Mouse (Mus musculus): Measurements from ENCODE around the gene Adh5. TPM values are rescaled to one million over a fixed set of nuclear protein-coding genes. Genes with fewer than 3 reads are reported as not detected.

Adh5 gene
- total RNA-seq, 2 experiments from 2014 or later: 54.9 to 58.3 TPM

DNA sequence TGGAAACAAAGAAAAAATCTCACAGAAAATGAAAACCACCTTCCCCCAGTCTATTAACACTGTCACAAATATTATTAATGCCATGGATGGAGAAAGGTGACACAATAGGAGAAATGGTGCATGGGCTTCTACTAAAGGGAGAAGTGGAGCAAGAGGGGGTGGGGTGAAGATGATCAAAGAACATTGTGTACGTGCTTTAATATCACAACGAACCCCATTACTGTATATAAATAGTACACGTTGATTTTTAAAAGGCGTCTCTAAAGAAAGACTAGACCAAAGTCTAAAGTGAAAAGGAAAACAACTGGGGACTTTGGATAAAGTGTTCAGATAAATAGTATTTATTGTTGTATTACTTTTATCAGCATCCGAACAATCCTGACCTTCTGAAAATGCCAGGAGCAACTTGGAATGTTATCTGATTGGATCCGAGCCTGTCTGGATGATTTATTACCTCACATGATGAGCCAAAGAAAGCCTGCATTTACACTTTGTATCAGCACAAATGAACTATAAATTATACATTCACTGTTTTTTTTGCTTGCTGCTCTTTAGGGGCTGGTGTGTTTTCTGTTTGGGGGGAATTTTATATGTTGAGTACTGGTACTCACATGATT is 12.4 kb upstream of the Adh5 start:
- intact Hi-C loops (cut with DNase I): loop anchor here (5.0 kb wide), 1 partner anchor 208 kb away; no protein-coding TSS in a partner anchor
- no peak for TF ChIP-seq CTCF (IDR thresholded peaks at IDR 0.05)
- no peak overlapping the region for H3K4me3 ChIP-seq
- H3K27ac ChIP-seq: no peak overlapping the region
- no peak for DNase-seq (ENCODE audit: extremely low spot score in 1 of 2, low spot score in 2 of 2)

DNA sequence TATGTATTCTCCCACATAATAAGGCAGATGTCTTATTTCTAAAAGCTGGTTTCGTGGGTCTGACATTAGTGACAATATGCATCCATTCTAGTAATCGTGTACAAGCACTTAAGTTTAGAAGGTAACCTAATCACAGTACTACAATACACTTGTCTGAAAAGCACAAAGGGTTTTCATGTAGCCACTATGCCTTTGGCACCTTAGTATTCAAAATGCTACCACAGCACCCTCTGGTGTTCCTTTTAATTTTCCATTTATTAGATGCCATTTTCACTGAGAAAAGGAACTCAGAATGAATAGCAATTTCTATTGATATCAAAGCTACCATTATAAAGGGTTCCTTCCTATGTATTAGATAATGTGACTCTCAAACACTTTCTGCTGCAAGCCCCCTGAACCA is 11.1 kb upstream of the Adh5 start:
- Histone ChIP-seq H3K27ac (no peak overlapping the region), H3K4me3 (no peak overlapping the region)
- no peak for DNase-seq (ENCODE audit: extremely low spot score in 1 of 2, low spot score in 2 of 2)
- peak; percentile 64 for TF ChIP-seq CTCF (IDR thresholded peaks at IDR 0.05)
- intact Hi-C loops (cut with DNase I): loop anchor here (1.0 to 5.0 kb wide), 3 partner anchors 210 to 654 kb away; no protein-coding TSS in a partner anchor

GRCm38 (mm10) chr3:138438716-138439115 is 4.2 kb upstream of the Adh5 start:
- intact Hi-C loops (cut with DNase I): no loop called here
- H3K27ac ChIP-seq: no peak overlapping the region
- DNase-seq (ENCODE audit: extremely low spot score in 1 of 2, low spot score in 2 of 2): no peak
- no peak for TF ChIP-seq CTCF (IDR thresholded peaks at IDR 0.05)
- no peak overlapping the region for H3K4me3 ChIP-seq

GRCm38 (mm10) chr3:138442203-138442602 is 690 bp upstream of the Adh5 start:
- no peak for DNase-seq (ENCODE audit: extremely low spot score in 1 of 2, low spot score in 2 of 2)
- Histone ChIP-seq H3K27ac (peak overlapping the region; percentile 21; the same call in 1 of the 2 replicates), H3K4me3 (peak overlapping the region; percentile 83)
- intact Hi-C loops (cut with DNase I): loop anchor here (5.0 kb wide), 2 partner anchors 580 to 765 kb away; partner anchors contain the start of genes H2afz and Stpg2
- no peak for TF ChIP-seq CTCF (IDR thresholded peaks at IDR 0.05)

GRCm38 (mm10) chr3:138443465-138443771 is 525 bp downstream of the Adh5 start:
- H3K27ac ChIP-seq: peak overlapping the region; percentile 85
- intact Hi-C loops (cut with DNase I): loop anchor here (1.0 to 5.0 kb wide), 3 partner anchors 46 to 764 kb away; partner anchors contain the start of genes H2afz, Metap1 and Stpg2
- TF ChIP-seq CTCF (IDR thresholded peaks at IDR 0.05): no peak
- peak overlapping the region; percentile 83 for H3K4me3 ChIP-seq
- no peak for DNase-seq (ENCODE audit: extremely low spot score in 1 of 2, low spot score in 2 of 2)

- TF ChIP-seq CTCF (IDR thresholded peaks at IDR 0.05): no peak
- Histone ChIP-seq H3K27ac (no peak overlapping the region), H3K4me3 (no peak overlapping the region)
- intact Hi-C loops (cut with DNase I): no loop called here
- DNase-seq (ENCODE audit: extremely low spot score in 1 of 2, low spot score in 2 of 2): no peak
These were observed 5.4 kb downstream of the Adh5 start for GRCm38 (mm10) chr3:138448077-138448860.

- DNase-seq (ENCODE audit: extremely low spot score in 1 of 2, low spot score in 2 of 2): no peak
- no peak overlapping the region for H3K27ac ChIP-seq
- intact Hi-C loops (cut with DNase I): no loop called here
- no peak for TF ChIP-seq CTCF (IDR thresholded peaks at IDR 0.05)
- H3K4me3 ChIP-seq: no peak overlapping the region
These were observed 9.3 kb downstream of the Adh5 start for GRCm38 (mm10) chr3:138452169-138452568.

DNA sequence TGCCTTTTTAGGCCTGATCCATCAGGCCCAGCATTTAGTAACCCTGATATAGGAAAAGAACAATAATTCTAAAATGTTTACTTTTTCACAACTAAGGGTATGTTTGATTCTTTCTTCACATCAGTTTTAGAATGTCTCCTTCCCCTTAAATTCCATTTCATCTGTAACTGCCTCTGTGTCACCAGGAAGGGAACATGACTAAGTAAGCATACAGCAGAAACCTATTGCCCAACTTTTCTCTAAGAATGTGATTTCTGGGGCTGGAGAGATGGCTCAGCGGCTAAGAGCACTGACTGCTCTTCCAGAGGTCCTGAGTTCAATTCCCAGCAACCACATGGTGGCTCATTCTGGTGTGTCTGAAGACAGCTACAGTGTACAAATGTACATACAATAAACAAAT is 11.3 kb downstream of the Adh5 start:
- no peak for TF ChIP-seq CTCF (IDR thresholded peaks at IDR 0.05)
- no peak for DNase-seq (ENCODE audit: extremely low spot score in 1 of 2, low spot score in 2 of 2)
- no peak overlapping the region for H3K4me3 ChIP-seq
- intact Hi-C loops (cut with DNase I): no loop called here
- H3K27ac ChIP-seq: no peak overlapping the region

DNA sequence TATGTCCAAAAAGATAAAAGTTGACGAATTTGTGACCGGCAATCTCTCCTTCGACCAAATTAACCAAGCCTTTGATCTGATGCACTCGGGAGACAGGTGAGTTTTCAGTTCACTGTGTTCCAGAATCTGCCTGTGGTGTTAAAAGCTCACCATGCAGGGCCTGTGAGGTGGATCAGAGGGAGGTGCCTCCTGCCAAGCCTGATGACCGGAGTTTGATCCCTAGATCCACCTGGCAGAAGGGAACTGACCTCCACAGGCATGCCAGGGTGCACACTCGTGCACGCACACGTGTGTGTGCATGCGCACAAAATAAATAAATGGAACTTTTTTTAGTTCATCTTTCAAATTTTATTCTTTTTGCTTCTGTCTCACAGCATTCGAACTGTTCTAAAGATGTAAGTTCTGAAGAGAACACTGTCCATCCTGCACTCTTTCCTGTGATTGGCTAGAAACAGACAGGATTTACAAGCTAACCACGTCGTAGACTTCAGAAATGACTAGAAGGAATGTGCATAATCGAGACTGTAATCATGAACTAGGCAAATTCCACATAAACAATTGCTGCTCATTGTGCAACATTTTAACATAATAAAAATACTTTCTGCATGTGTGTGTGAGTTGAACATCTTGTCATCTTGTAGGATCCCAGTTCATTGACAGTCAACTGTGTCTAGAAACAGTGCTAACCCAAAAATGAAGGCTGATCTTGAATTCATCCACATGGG is 12.0 kb downstream of the Adh5 start:
- TF ChIP-seq CTCF (IDR thresholded peaks at IDR 0.05): no peak
- intact Hi-C loops (cut with DNase I): no loop called here
- no peak for DNase-seq (ENCODE audit: extremely low spot score in 1 of 2, low spot score in 2 of 2)
- Histone ChIP-seq H3K27ac (no peak overlapping the region), H3K4me3 (no peak overlapping the region)

GRCm38 (mm10) chr3:138458441-138458840 is 15.5 kb downstream of the Adh5 start:
- no peak for DNase-seq (ENCODE audit: extremely low spot score in 1 of 2, low spot score in 2 of 2)
- TF ChIP-seq CTCF (IDR thresholded peaks at IDR 0.05): no peak
- H3K27ac ChIP-seq: no peak overlapping the region
- no peak overlapping the region for H3K4me3 ChIP-seq
- intact Hi-C loops (cut with DNase I): no loop called here

GRCm38 (mm10) chr3:138460260-138460659 is 17.4 kb downstream of the Adh5 start:
- H3K27ac ChIP-seq: no peak overlapping the region
- peak; percentile 52 for TF ChIP-seq CTCF (IDR thresholded peaks at IDR 0.05)
- intact Hi-C loops (cut with DNase I): loop anchor here (5.0 kb wide), 2 partner anchors 162 to 447 kb away; no protein-coding TSS in a partner anchor
- DNase-seq (ENCODE audit: extremely low spot score in 1 of 2, low spot score in 2 of 2): peak in 1 of 2 experiments; percentile 35
- no peak overlapping the region for H3K4me3 ChIP-seq

GRCm38 (mm10) chr3:138461832-138462231 is 18.9 kb downstream of the Adh5 start:
- TF ChIP-seq CTCF (IDR thresholded peaks at IDR 0.05): no peak
- Histone ChIP-seq H3K4me3 (no peak overlapping the region), H3K27ac (no peak overlapping the region)
- intact Hi-C loops (cut with DNase I): loop anchor here (5.0 kb wide), 2 partner anchors 160 to 445 kb away; no protein-coding TSS in a partner anchor
- no peak for DNase-seq (ENCODE audit: extremely low spot score in 1 of 2, low spot score in 2 of 2)

Measured in left cerebral cortex, adult 2 months (tissue).